8 mouse cellular contexts compared by ENCODE assay signal in genomic region chr6:31664495-31664894, GRCm38 (mm10).
DNase-seq lines count a peak whose midpoint lies in the region; ATAC-seq and TF ChIP-seq lines count a peak whose summit lies in the region.

No protein-coding gene starts in this region.

- peaks cover 25% of the 10 kb centered on the region for H3K27me3 ChIP-seq in G1E (ENCODE audit: insufficient read depth, low read length)
- peaks cover 19% of the 10 kb centered on the region; the same call in 1 of the 2 replicates for H3K27me3 ChIP-seq in forebrain, embryonic 12.5 days
- H3K27me3 ChIP-seq in hindbrain, embryonic 12.5 days = 0 out of 2 replicates have a peak, but pooled peaks cover 6% of the 10 kb centered on the region
- H3K27me3 ChIP-seq in lung, postnatal 0 days (replicated peaks; ENCODE audit: insufficient read depth, low read length) = no peaks in the 10 kb centered on the region

- H3K4me2 ChIP-seq in forebrain, embryonic 12.5 days = no peak overlapping the region
- no peak overlapping the region for H3K4me2 ChIP-seq in hindbrain, embryonic 12.5 days (replicated peaks)
- no peak overlapping the region for H3K4me2 ChIP-seq in lung, postnatal 0 days (replicated peaks; ENCODE audit: low read depth, low read length)

- TF ChIP-seq EP300 in lung, postnatal 0 days (IDR thresholded peaks at IDR 0.05) = no peak

- peaks cover 3% of the 10 kb centered on the region for H3K9me3 ChIP-seq in G1E (replicated peaks)
- H3K9me3 ChIP-seq in forebrain, embryonic 12.5 days = no peaks in the 10 kb centered on the region
- no peaks in the 10 kb centered on the region for H3K9me3 ChIP-seq in hindbrain, embryonic 12.5 days (replicated peaks)
- H3K9me3 ChIP-seq in lung, postnatal 0 days (ENCODE audit: low read length) = no peaks in the 10 kb centered on the region

- no peaks in the 10 kb centered on the region for H3K36me3 ChIP-seq in G1E (replicated peaks)
- H3K36me3 ChIP-seq in forebrain, embryonic 12.5 days (replicated peaks) = no peaks in the 10 kb centered on the region
- no peaks in the 10 kb centered on the region for H3K36me3 ChIP-seq in hindbrain, embryonic 12.5 days
- no peaks in the 10 kb centered on the region for H3K36me3 ChIP-seq in lung, postnatal 0 days (ENCODE audit: insufficient read depth, low read length)

- no peak overlapping the region for H3K27ac ChIP-seq in forebrain, embryonic 12.5 days
- no peak overlapping the region for H3K27ac ChIP-seq in hindbrain, embryonic 12.5 days
- H3K27ac ChIP-seq in lung, postnatal 0 days (ENCODE audit: low read length) = no peak overlapping the region

- no peak overlapping the region for H3K9ac ChIP-seq in forebrain, embryonic 12.5 days
- H3K9ac ChIP-seq in hindbrain, embryonic 12.5 days = no peak overlapping the region
- no peak overlapping the region for H3K9ac ChIP-seq in lung, postnatal 0 days (replicated peaks; ENCODE audit: low read depth)

- DNase-seq in G1E (ENCODE audit: low spot score) = peak; percentile 38
- DNase-seq in c-Kit-positive CD71-negative TER-119-negative erythroid progenitor cells, embryonic 14.5 days (ENCODE audit: low read depth) = peak; percentile 45
- peak; percentile 60 for DNase-seq in layer of hippocampus, adult 9-11 months
- peak; percentile 60 for DNase-seq in lung, postnatal 0 days (ENCODE audit: low spot score)
- peak; percentile 61 for DNase-seq in ovary, postnatal 36 days (ENCODE audit: low spot score)
- DNase-seq in thymus, postnatal 25 days = peak; percentile 55

- H3K4me1 ChIP-seq in G1E (ENCODE audit: insufficient read depth, low read depth, low read length) = peaks cover 48% of the 10 kb centered on the region
- H3K4me1 ChIP-seq in forebrain, embryonic 12.5 days = no peaks in the 10 kb centered on the region; the same call in 1 of the 2 replicates
- peaks cover 4% of the 10 kb centered on the region; the same call in 1 of the 2 replicates for H3K4me1 ChIP-seq in hindbrain, embryonic 12.5 days
- H3K4me1 ChIP-seq in lung, postnatal 0 days (ENCODE audit: insufficient read depth, low read depth, low read length) = no peaks in the 10 kb centered on the region

- ATAC-seq in G1E (ENCODE audit: extremely low read depth, insufficient number of reproducible peaks, low FRiP score, poor library complexity, severe bottlenecking) = no peak
- peak; percentile 74 for ATAC-seq in forebrain, embryonic 12.5 days (ENCODE audit: low FRiP score)
- peak; percentile 59 for ATAC-seq in hindbrain, embryonic 12.5 days (ENCODE audit: low FRiP score)
- ATAC-seq in lung, postnatal 0 days = peak; percentile 49

- WGBS in forebrain, embryonic 12.5 days = 23% methylated on average over 7 of the region's 7 CpGs
- 18% methylated on average over 7 of the region's 7 CpGs for WGBS in hindbrain, embryonic 12.5 days
- WGBS in lung, postnatal 0 days = 22% methylated on average over 7 of the region's 7 CpGs

- H3K4me3 ChIP-seq in G1E (ENCODE audit: low read depth, low read length) = no peak overlapping the region
- H3K4me3 ChIP-seq in forebrain, embryonic 12.5 days (replicated peaks) = no peak overlapping the region
- H3K4me3 ChIP-seq in hindbrain, embryonic 12.5 days = no peak overlapping the region
- H3K4me3 ChIP-seq in lung, postnatal 0 days (ENCODE audit: low read depth, low read length) = no peak overlapping the region

- peak; percentile 90 for TF ChIP-seq CTCF in G1E (IDR thresholded peaks at IDR 0.05; ENCODE audit: low read depth, low read length)
- peak; percentile 96 for TF ChIP-seq CTCF in lung, postnatal 0 days (IDR thresholded peaks at IDR 0.05)
